Mouse (Mus musculus): ENCODE results near the gene Dlg2. TPM values are rescaled to one million over a fixed set of nuclear protein-coding genes. Genes with fewer than 3 reads are reported as not detected.
A peak's percentile ranks its signal among the peaks of the same experiment; 100 is the strongest.

Gene Dlg2
- polyA plus RNA-seq, 1 experiment from 2014 or later: 1.4 TPM

- Histone ChIP-seq H3K36me3 (no peaks in the 10 kb centered on the region), H3K9me3 (replicated peaks) (no peaks in the 10 kb centered on the region), H3K9ac (no peak overlapping the region), H3K27me3 (no peaks in the 10 kb centered on the region), H3K4me1 (no peaks in the 10 kb centered on the region), H3K4me3 (replicated peaks) (no peak overlapping the region), H3K27ac (no peak overlapping the region), H3K4me2 (no peak overlapping the region)
- no peak for ATAC-seq (replicated peaks; ENCODE audit: low FRiP score)
- WGBS: 79% methylated on average over 2 of the region's 2 CpGs
Measured at GRCm38 (mm10) chr7:90554421-90554820, 77.9 kb downstream of the Dlg2 start.

DNA sequence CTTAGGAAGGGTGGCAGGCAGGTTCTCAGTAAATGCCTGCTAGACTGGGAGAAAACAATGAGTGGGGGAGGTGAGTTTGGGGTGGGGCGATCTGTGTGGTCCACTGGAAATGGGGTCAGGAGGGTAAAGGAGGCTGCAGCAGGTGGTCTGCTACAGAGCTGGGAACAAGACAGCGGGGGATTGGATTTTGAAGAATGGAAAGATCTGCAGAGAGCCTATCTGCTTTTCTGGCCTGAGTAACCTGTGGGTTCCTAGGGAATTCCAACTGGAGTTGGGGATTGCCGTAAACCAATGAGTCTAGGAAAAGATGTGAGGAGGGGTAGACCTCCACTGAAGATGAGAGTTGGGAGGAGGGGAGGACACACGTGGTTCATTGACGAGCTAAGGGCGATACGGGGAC lies 92.7 kb downstream of the Dlg2 start:
- Histone ChIP-seq H3K27me3 (no peaks in the 10 kb centered on the region), H3K4me3 (replicated peaks) (no peak overlapping the region), H3K36me3 (no peaks in the 10 kb centered on the region), H3K9me3 (replicated peaks) (no peaks in the 10 kb centered on the region), H3K9ac (no peak overlapping the region), H3K4me1 (no peaks in the 10 kb centered on the region), H3K4me2 (no peak overlapping the region), H3K27ac (no peak overlapping the region)
- WGBS: 34% methylated on average over 7 of the region's 7 CpGs
- ATAC-seq (replicated peaks; ENCODE audit: low FRiP score): peak; percentile 78

GRCm38 (mm10) chr7:90587795-90588194 lies 111.3 kb downstream of the Dlg2 start:
- 17% methylated on average over 2 of the region's 2 CpGs for WGBS
- H3K4me3 ChIP-seq (replicated peaks): no peak overlapping the region
- no peak overlapping the region for H3K4me2 ChIP-seq
- no peaks in the 10 kb centered on the region for H3K36me3 ChIP-seq
- H3K27me3 ChIP-seq: no peaks in the 10 kb centered on the region
- H3K4me1 ChIP-seq: no peaks in the 10 kb centered on the region
- H3K9me3 ChIP-seq (replicated peaks): no peaks in the 10 kb centered on the region
- no peak overlapping the region for H3K9ac ChIP-seq
- no peak overlapping the region for H3K27ac ChIP-seq
- ATAC-seq (replicated peaks; ENCODE audit: low FRiP score): peak; percentile 70

DNA sequence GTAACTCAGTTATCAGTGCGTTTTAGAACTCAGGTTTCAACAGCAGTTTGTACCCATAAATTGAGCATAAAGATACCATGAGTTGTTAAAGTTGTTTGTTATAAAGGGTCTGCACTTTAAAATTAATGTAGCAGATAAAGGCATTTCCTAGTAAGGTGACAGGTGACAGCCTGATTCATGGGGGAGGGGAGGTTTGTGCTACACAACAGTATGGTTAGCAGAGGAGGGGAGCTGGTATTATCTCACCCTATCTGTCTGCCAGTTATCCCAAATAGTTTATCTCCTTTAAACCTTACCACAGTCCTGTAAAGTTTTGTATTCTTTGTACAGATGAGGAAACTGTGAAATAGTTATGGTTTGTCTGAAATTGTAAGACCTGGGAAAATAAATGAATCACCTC lies 111.8 kb downstream of the Dlg2 start:
- H3K36me3 ChIP-seq: no peaks in the 10 kb centered on the region
- no peak overlapping the region for H3K4me2 ChIP-seq
- no peaks in the 10 kb centered on the region for H3K9me3 ChIP-seq (replicated peaks)
- no peak overlapping the region for H3K4me3 ChIP-seq (replicated peaks)
- ATAC-seq (replicated peaks; ENCODE audit: low FRiP score): peak; percentile 70; the same call in 1 of the 2 replicates
- no peaks in the 10 kb centered on the region for H3K4me1 ChIP-seq
- 46% methylated on average over 1 of the region's 1 CpGs for WGBS
- H3K27me3 ChIP-seq: no peaks in the 10 kb centered on the region
- no peak overlapping the region for H3K9ac ChIP-seq
- no peak overlapping the region for H3K27ac ChIP-seq

DNA sequence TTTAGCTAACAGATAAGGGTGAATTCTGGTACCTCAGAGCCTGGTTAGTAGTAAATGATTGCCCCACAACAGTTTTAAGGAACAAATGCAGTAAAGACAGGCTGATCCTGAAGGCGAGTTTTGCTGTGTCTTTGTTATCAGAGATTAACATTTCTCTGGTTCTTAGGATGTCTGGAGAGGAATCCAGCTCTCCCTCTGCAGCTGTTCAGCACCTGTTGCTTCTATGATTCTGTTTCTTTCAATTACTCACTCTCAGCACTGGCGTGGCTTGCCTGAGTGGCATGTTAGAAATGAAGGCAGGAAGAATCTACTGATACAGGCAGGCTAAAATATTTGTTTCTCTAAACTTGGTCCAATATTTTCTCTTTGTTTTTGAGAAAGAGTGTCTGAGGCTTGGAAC lies 133.3 kb downstream of the Dlg2 start:
- ATAC-seq (replicated peaks; ENCODE audit: low FRiP score): no peak
- Histone ChIP-seq H3K27ac (no peak overlapping the region), H3K4me1 (no peaks in the 10 kb centered on the region), H3K4me2 (no peak overlapping the region), H3K36me3 (no peaks in the 10 kb centered on the region), H3K9me3 (replicated peaks) (no peaks in the 10 kb centered on the region), H3K27me3 (no peaks in the 10 kb centered on the region), H3K4me3 (replicated peaks) (no peak overlapping the region), H3K9ac (no peak overlapping the region)
- 78% methylated on average over 2 of the region's 2 CpGs for WGBS

- no peak overlapping the region for H3K4me2 ChIP-seq
- H3K9me3 ChIP-seq (replicated peaks): no peaks in the 10 kb centered on the region
- H3K9ac ChIP-seq: no peak overlapping the region
- no peak overlapping the region for H3K4me3 ChIP-seq (replicated peaks)
- H3K27ac ChIP-seq: no peak overlapping the region
- no peaks in the 10 kb centered on the region for H3K4me1 ChIP-seq
- no peak for ATAC-seq (replicated peaks; ENCODE audit: low FRiP score)
- H3K36me3 ChIP-seq: no peaks in the 10 kb centered on the region
- no peaks in the 10 kb centered on the region for H3K27me3 ChIP-seq
- WGBS: 86% methylated on average over 3 of the region's 3 CpGs
Measured at GRCm38 (mm10) chr7:90630546-90630945, 154.1 kb downstream of the Dlg2 start.

DNA sequence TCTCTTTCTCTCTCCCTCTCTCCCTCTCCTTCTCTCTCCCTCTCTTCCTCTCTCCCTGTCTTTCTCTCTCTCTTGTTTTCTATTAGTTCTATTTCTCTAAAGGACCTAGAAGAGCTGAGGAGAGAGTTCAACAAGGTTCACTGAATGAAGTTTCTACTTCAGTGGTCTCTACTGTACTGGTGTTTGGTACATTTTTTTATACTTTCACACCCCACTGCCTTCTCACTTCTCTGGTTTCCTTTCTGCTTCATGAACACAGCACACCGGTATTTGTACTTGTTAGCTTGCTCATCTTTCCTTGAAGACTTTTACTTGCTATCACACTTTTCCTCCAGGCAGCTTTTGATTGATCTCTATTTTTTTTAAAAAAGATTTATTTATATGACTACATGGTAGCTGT lies 173.0 kb downstream of the Dlg2 start:
- H3K4me1 ChIP-seq: no peaks in the 10 kb centered on the region
- ATAC-seq (replicated peaks; ENCODE audit: low FRiP score): peak; percentile 85
- no peaks in the 10 kb centered on the region for H3K27me3 ChIP-seq
- no peaks in the 10 kb centered on the region for H3K9me3 ChIP-seq (replicated peaks)
- no peak overlapping the region for H3K4me3 ChIP-seq (replicated peaks)
- no peak overlapping the region for H3K4me2 ChIP-seq
- H3K27ac ChIP-seq: no peak overlapping the region
- 38% methylated on average over 1 of the region's 1 CpGs for WGBS
- no peaks in the 10 kb centered on the region for H3K36me3 ChIP-seq
- no peak overlapping the region for H3K9ac ChIP-seq

GRCm38 (mm10) chr7:90651128-90651527 lies 174.7 kb downstream of the Dlg2 start:
- no peaks in the 10 kb centered on the region for H3K9me3 ChIP-seq (replicated peaks)
- H3K4me3 ChIP-seq (replicated peaks): no peak overlapping the region
- H3K27ac ChIP-seq: no peak overlapping the region
- H3K9ac ChIP-seq: no peak overlapping the region
- H3K27me3 ChIP-seq: no peaks in the 10 kb centered on the region
- H3K4me2 ChIP-seq: no peak overlapping the region
- no peaks in the 10 kb centered on the region for H3K36me3 ChIP-seq
- H3K4me1 ChIP-seq: no peaks in the 10 kb centered on the region
- no peak for ATAC-seq (replicated peaks; ENCODE audit: low FRiP score)
- 57% methylated on average over 6 of the region's 6 CpGs for WGBS

DNA sequence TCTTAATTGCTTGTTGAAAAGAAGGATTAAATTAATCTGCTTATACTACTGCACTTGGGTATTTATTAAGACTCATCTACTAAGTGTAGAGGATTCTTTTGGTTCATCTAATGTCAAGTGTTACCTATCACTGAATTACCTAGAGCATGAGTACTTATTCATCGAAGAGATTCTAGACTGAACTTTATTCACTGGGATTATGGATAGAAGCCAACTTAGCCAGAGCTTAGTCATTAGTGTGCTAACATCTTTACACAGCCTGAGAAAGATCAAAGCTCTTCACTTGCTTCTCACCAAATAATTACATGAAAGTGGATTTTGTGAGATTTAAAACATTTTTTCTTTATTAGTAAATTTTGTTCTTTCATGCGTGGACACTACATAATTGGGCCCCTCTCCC lies 175.1 kb downstream of the Dlg2 start:
- WGBS: 92% methylated on average over 2 of the region's 2 CpGs
- no peaks in the 10 kb centered on the region for H3K36me3 ChIP-seq
- no peaks in the 10 kb centered on the region for H3K9me3 ChIP-seq (replicated peaks)
- H3K27me3 ChIP-seq: no peaks in the 10 kb centered on the region
- H3K4me1 ChIP-seq: no peaks in the 10 kb centered on the region
- ATAC-seq (replicated peaks; ENCODE audit: low FRiP score): no peak
- H3K4me3 ChIP-seq (replicated peaks): no peak overlapping the region
- H3K9ac ChIP-seq: no peak overlapping the region
- H3K4me2 ChIP-seq: no peak overlapping the region
- no peak overlapping the region for H3K27ac ChIP-seq

- Histone ChIP-seq H3K36me3 (no peaks in the 10 kb centered on the region), H3K27ac (no peak overlapping the region), H3K9ac (no peak overlapping the region), H3K4me3 (replicated peaks) (no peak overlapping the region), H3K9me3 (replicated peaks) (no peaks in the 10 kb centered on the region), H3K4me1 (0 out of 2 replicates have a peak, but pooled peaks cover 2% of the 10 kb centered on the region), H3K4me2 (no peak overlapping the region), H3K27me3 (no peaks in the 10 kb centered on the region)
- 40% methylated on average over 3 of the region's 3 CpGs for WGBS
- peak; percentile 73; the same call in 1 of the 2 replicates for ATAC-seq (replicated peaks; ENCODE audit: low FRiP score)
Measured at GRCm38 (mm10) chr7:90658593-90658992, 182.1 kb downstream of the Dlg2 start.

DNA sequence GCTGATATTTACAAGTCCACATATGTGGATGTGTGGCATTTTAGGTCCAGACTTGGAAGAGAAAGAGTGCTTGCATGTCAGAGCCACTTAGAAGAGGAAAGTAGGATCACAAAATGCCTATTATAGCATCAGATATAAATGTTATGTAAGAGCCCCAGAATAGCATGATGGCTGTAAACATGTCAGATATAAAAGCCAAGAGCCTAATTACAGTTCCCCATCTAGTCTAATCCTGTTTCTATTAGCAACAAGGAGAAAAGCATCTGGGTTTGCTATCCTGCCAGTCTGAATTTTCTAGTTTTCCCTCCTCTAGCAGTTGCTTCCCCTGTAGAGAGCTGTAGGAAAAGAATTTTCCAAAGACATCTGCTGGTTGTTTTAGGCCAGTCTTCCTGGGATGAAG lies 217.6 kb downstream of the Dlg2 start:
- no peaks in the 10 kb centered on the region for H3K36me3 ChIP-seq
- no peaks in the 10 kb centered on the region for H3K27me3 ChIP-seq
- no peak overlapping the region for H3K9ac ChIP-seq
- H3K4me1 ChIP-seq: no peaks in the 10 kb centered on the region
- H3K27ac ChIP-seq: no peak overlapping the region
- no peak overlapping the region for H3K4me2 ChIP-seq
- H3K4me3 ChIP-seq (replicated peaks): no peak overlapping the region
- H3K9me3 ChIP-seq (replicated peaks): no peaks in the 10 kb centered on the region
- ATAC-seq (replicated peaks; ENCODE audit: low FRiP score): no peak

DNA sequence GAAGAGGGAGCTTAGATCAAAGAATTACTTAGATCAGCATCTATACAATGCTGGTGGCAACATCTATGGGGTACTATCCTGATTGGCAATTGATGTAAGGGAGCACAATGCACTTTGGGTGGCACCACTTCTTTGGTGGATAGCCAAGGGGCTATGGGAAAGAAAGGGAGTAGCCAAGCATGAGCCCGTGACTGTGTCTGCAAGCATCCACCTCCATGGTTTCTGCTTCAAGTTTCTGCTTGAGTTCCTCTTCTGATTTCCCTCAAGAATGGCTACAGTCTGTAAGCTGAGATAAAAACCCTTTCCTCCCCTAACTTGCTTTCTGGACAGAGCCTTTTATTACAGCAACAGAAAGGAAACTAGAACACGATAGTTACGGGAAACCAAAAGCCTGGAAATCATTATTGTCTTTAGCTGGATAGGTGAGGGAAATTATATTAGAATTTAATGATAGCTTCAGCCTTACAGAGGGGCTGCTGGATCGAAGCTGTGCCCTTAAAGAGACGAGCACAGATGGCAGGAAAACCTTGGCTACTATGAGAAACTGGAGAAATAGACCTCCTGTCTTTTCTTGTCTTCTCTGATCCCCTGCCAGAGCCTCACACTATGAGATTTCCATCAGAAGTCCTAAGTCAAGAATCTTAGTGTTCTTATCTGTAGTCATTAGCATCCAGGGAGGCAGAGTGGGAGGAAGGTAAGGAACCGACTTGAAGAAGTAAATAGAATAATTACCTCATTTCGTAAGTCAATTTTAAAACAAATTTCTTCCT lies 219.9 kb downstream of the Dlg2 start:
- Histone ChIP-seq H3K9ac (no peak overlapping the region), H3K4me3 (replicated peaks) (no peak overlapping the region), H3K9me3 (replicated peaks) (no peaks in the 10 kb centered on the region), H3K36me3 (no peaks in the 10 kb centered on the region), H3K4me2 (no peak overlapping the region), H3K4me1 (no peaks in the 10 kb centered on the region), H3K27ac (peak overlapping the region; percentile 49), H3K27me3 (no peaks in the 10 kb centered on the region)
- WGBS: 44% methylated on average over 7 of the region's 7 CpGs
- peak; percentile 92 for ATAC-seq (replicated peaks; ENCODE audit: low FRiP score)

All from kidney, embryonic 15.5 days (tissue).